Mouse (Mus musculus) kidney, embryonic 14.5 days (tissue): ENCODE data around the gene Wipi2. TPM values are rescaled to one million over a fixed set of nuclear protein-coding genes. Genes with fewer than 3 reads are reported as not detected.
A peak's percentile ranks its signal among the peaks of the same experiment; 100 is the strongest.

Experiments
- ATAC-seq: fragments of 200-750 bp; cut with Nextera tagmentation; 2 replicates; pipeline ENCODE4 v1.8.0; 2017; ENCODE audit warnings: moderate number of reproducible peaks, mild to moderate bottlenecking, moderate TSS enrichment, moderate library complexity; ENCODE audit not compliant: low FRiP score, low TSS enrichment
- H3K27ac ChIP-seq: fragments of 300-500 bp; sonication (generic); 2 replicates; pipeline ENCODE4 v1.5.1; 2014; ENCODE audit warnings: low read depth, mild to moderate bottlenecking, low read length, moderate library complexity, mixed read lengths
- H3K27me3 ChIP-seq: fragments of 300-500 bp; sonication (generic); 2 replicates; pipeline ENCODE4 v1.6.1; 2014; ENCODE audit warnings: mild to moderate bottlenecking, low read length; ENCODE audit not compliant: control insufficient read depth, insufficient read depth
- H3K36me3 ChIP-seq: fragments of 300-500 bp; sonication (generic); 2 replicates; pipeline ENCODE4 v1.6.1; 2014; ENCODE audit warnings: low read length, mixed read lengths; ENCODE audit not compliant: control insufficient read depth, insufficient read depth
- H3K4me1 ChIP-seq: fragments of 300-500 bp; sonication (generic); 2 replicates; pipeline ENCODE4 v1.6.1; 2014; ENCODE audit warnings: low read length, mixed read lengths; ENCODE audit not compliant: control insufficient read depth, insufficient read depth
- H3K4me2 ChIP-seq: fragments of 300-500 bp; sonication (generic); replicated peaks from 2 replicates; pipeline ENCODE4 v1.6.1; 2014; ENCODE audit warnings: low read depth, mild to moderate bottlenecking, low read length
- H3K4me3 ChIP-seq: fragments of 300-500 bp; sonication (generic); 2 replicates; pipeline ENCODE4 v1.5.1; 2014; ENCODE audit warnings: mild to moderate bottlenecking, low read length
- H3K9ac ChIP-seq: fragments of 300-500 bp; sonication (generic); 2 replicates; pipeline ENCODE4 v1.6.1; 2014; ENCODE audit warnings: low read depth, mild to moderate bottlenecking, low read length, moderate library complexity
- H3K9me3 ChIP-seq: fragments of 300-500 bp; sonication (generic); 2 replicates; pipeline ENCODE4 v1.6.1; 2016; ENCODE audit warnings: low read length; ENCODE audit not compliant: control insufficient read depth
- WGBS: fragments of 180-500 bp; shearing (Covaris S2); extraction: QIAGEN DNeasy Blood & Tissue Kit; methylation state at CpG from one replicate; pipeline ENCODE4 v1.1.7; 2014; 5-methylcytosine and 5-hydroxymethylcytosine counted together
- polyA plus RNA-seq: library from polyadenylated mRNA; unstranded; fragments of >200 nt; fragmentation: Nextera tagmentation; extraction: Ambion mirVana; gene quantifications from 2 replicates; pipeline ENCODE4 v1.2.1, GENCODE M21; 2014

The Wipi2 gene
- polyA plus RNA-seq, 1 experiment from 2014 or later, result 59.2 TPM

- Histone ChIP-seq H3K9ac (no peak overlapping the region), H3K4me2 (no peak overlapping the region), H3K27me3 (peaks cover 11% of the 10 kb centered on the region), H3K27ac (no peak overlapping the region), H3K4me1 (no peaks in the 10 kb centered on the region), H3K9me3 (no peaks in the 10 kb centered on the region), H3K36me3 (no peaks in the 10 kb centered on the region), H3K4me3 (no peak overlapping the region)
- ATAC-seq, result no peak
- 85% methylated on average over 12 of the region's 12 CpGs for WGBS
Observed at GRCm38 (mm10) chr5:142605288-142605687, 22.2 kb upstream of the Wipi2 start.

- ATAC-seq, result peak; percentile 68
- WGBS, result 3% methylated on average over 41 of the region's 42 CpGs
- H3K4me2 ChIP-seq, result peak within 1 kb of the TSS; percentile 74
Observed at GRCm38 (mm10) chr5:142608259-142608988, 19.1 kb upstream of the Wipi2 start, which contains the start of gene Mmd2. Gene Mmd2, minus strand, starts transcription at chr5:142608800.

GRCm38 (mm10) chr5:142608989-142609325, 18.5 kb upstream of the Wipi2 start:
- Histone ChIP-seq H3K4me1 (no peaks in the 10 kb centered on the region), H3K27ac (no peak overlapping the region), H3K4me2 (peak overlapping the region; percentile 74), H3K36me3 (no peaks in the 10 kb centered on the region), H3K9me3 (no peaks in the 10 kb centered on the region), H3K9ac (peak overlapping the region; percentile 42; the same call in 1 of the 2 replicates), H3K27me3 (peaks cover 11% of the 10 kb centered on the region), H3K4me3 (peak overlapping the region; percentile 39)
- WGBS, result 7% methylated on average over 4 of the region's 4 CpGs
- ATAC-seq, result no peak

More at GRCm38 (mm10) chr5:142608259-142608988, 19.1 kb upstream of the Wipi2 start, which contains the start of gene Mmd2:
- no peaks in the 10 kb centered on the region for H3K4me1 ChIP-seq
- no peak within 1 kb of the TSS for H3K27ac ChIP-seq
- peaks cover 11% of the 10 kb centered on the region for H3K27me3 ChIP-seq
- no peaks in the 10 kb centered on the region for H3K36me3 ChIP-seq
- H3K9me3 ChIP-seq, result no peaks in the 10 kb centered on the region
- H3K9ac ChIP-seq, result peak within 1 kb of the TSS; percentile 42
- H3K4me3 ChIP-seq, result peak within 1 kb of the TSS; percentile 39

- H3K4me3 ChIP-seq, result no peak overlapping the region
- no peak overlapping the region for H3K9ac ChIP-seq
- 75% methylated on average over 4 of the region's 4 CpGs for WGBS
- H3K9me3 ChIP-seq, result no peaks in the 10 kb centered on the region
- peaks cover 11% of the 10 kb centered on the region for H3K27me3 ChIP-seq
- no peak for ATAC-seq
- no peaks in the 10 kb centered on the region for H3K4me1 ChIP-seq
- H3K36me3 ChIP-seq, result no peaks in the 10 kb centered on the region
- no peak overlapping the region for H3K4me2 ChIP-seq
- no peak overlapping the region for H3K27ac ChIP-seq
Observed at GRCm38 (mm10) chr5:142610362-142610761, 17.1 kb upstream of the Wipi2 start.

- WGBS, result 48% methylated on average over 3 of the region's 3 CpGs
- ATAC-seq, result no peak
Observed at GRCm38 (mm10) chr5:142614513-142614912, 13.0 kb upstream of the Wipi2 start.

GRCm38 (mm10) chr5:142615638-142616037, 11.9 kb upstream of the Wipi2 start:
- H3K4me3 ChIP-seq, result no peak overlapping the region
- 88% methylated on average over 4 of the region's 4 CpGs for WGBS
- ATAC-seq, result no peak
- H3K4me2 ChIP-seq, result no peak overlapping the region
- no peaks in the 10 kb centered on the region for H3K4me1 ChIP-seq
- no peak overlapping the region for H3K27ac ChIP-seq
- H3K9me3 ChIP-seq, result no peaks in the 10 kb centered on the region
- no peaks in the 10 kb centered on the region for H3K27me3 ChIP-seq
- no peak overlapping the region for H3K9ac ChIP-seq
- H3K36me3 ChIP-seq, result no peaks in the 10 kb centered on the region

More at GRCm38 (mm10) chr5:142614513-142614912, 13.0 kb upstream of the Wipi2 start:
- H3K27ac ChIP-seq, result no peak overlapping the region
- no peaks in the 10 kb centered on the region for H3K36me3 ChIP-seq
- H3K9me3 ChIP-seq, result no peaks in the 10 kb centered on the region
- no peak overlapping the region for H3K4me2 ChIP-seq
- H3K4me1 ChIP-seq, result no peaks in the 10 kb centered on the region
- H3K4me3 ChIP-seq, result no peak overlapping the region
- H3K9ac ChIP-seq, result no peak overlapping the region
- H3K27me3 ChIP-seq, result no peaks in the 10 kb centered on the region

- no peaks in the 10 kb centered on the region for H3K36me3 ChIP-seq
- no peak overlapping the region for H3K9ac ChIP-seq
- H3K4me3 ChIP-seq, result no peak overlapping the region
- ATAC-seq, result no peak
- H3K27ac ChIP-seq, result no peak overlapping the region
- no peaks in the 10 kb centered on the region for H3K9me3 ChIP-seq
- H3K4me2 ChIP-seq, result no peak overlapping the region
- no peaks in the 10 kb centered on the region for H3K27me3 ChIP-seq
- H3K4me1 ChIP-seq, result no peaks in the 10 kb centered on the region
- 34% methylated on average over 6 of the region's 6 CpGs for WGBS
Observed at GRCm38 (mm10) chr5:142616326-142616725, 11.2 kb upstream of the Wipi2 start.

GRCm38 (mm10) chr5:142619866-142620265, 7.6 kb upstream of the Wipi2 start:
- Histone ChIP-seq H3K36me3 (no peaks in the 10 kb centered on the region), H3K27ac (no peak overlapping the region), H3K9ac (no peak overlapping the region), H3K27me3 (no peaks in the 10 kb centered on the region), H3K4me1 (no peaks in the 10 kb centered on the region), H3K4me2 (no peak overlapping the region), H3K4me3 (no peak overlapping the region), H3K9me3 (no peaks in the 10 kb centered on the region)
- 26% methylated on average over 5 of the region's 5 CpGs for WGBS
- ATAC-seq, result peak; percentile 52; the same call in 1 of the 2 replicates

GRCm38 (mm10) chr5:142621421-142621820, 6.1 kb upstream of the Wipi2 start:
- no peak for ATAC-seq
- Histone ChIP-seq H3K4me2 (no peak overlapping the region), H3K4me3 (no peak overlapping the region), H3K9me3 (no peaks in the 10 kb centered on the region), H3K36me3 (no peaks in the 10 kb centered on the region), H3K4me1 (no peaks in the 10 kb centered on the region), H3K27ac (no peak overlapping the region), H3K9ac (no peak overlapping the region), H3K27me3 (no peaks in the 10 kb centered on the region)
- WGBS, result 73% methylated on average over 2 of the region's 2 CpGs
